Mouse (Mus musculus) frontal cortex, postnatal 10 days (tissue): Measurements from ENCODE around the gene Rnf38.

Source experiments
- DNase-seq, 2 experiments: peaks; one replicate each; pipeline ENCODE4 v3.0.0; 2022; ENCODE audit warnings: low spot score in 2 of 2, mixed read lengths in 1 of 2

The Rnf38 gene

DNA sequence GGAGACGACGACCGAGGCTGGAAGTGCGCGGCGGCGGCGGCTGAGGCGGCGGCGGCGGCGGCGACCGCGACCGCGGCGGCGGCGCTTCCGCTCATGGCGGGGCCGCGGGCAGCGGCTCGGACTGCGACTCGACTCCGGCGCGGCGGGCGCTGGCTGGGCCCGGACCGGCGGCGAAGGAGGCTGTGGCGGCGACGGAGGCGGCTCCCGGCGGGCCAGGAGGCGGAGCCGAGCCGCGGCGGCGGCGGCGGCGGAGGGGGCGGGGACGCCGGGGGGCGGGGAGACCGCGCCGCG, at the start of gene Rnf38:
Gene Rnf38, minus strand, starts transcription at position 77 of the 291 bp plus-strand sequence.
- DNase-seq, result no peak

DNA sequence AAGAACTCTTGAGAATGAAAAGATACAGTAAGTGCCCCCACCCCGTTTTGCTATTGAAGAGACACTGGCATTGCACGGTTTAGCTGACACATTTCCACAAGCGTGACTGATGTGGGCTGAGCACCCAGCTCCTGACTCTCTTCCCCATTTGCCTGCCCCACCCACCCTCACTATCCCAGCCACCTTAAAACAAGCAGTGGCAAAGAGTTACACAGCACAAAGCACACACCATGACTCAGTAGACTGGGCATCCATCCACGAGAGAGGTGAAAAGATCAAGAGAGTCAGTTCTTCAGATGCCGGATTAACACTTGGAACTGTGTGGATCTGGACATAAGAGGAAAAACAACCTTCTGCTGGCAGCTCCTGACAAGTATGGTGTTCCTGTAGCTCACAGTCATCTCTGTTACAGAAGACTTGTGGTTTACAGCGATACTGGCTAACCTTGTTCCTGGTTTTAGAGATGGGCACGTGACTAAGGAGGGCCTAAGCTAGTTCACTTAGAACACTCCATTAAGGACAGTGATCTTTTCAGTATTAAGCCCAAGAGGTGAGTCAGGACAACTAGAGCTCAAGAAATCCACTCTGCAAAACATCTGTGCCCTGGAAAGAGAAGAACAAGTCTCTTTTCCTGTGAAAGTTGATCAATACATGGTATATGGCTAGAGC, 48.1 kb upstream of the Rnf38 start:
- DNase-seq, result no peak

DNA sequence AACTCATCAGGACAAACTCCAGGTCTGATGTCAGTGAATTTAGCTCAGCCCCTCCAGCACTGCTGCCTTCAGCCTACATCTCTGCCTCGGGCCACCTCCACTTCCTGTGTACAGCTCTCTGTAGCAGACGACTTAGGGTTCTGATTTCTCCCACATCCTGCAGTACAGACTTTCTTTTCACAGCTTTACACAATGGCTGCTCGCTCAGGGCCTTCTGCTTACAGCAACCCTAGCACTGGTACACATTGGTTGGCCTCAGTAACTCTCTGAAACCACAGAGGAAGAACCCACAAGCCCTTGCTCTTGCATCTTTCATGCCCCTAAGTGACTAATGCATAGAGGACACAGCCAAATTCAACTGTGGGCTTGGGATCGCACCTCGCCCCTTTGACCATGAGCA, 37.5 kb upstream of the Rnf38 start:
- DNase-seq, result no peak

DNA sequence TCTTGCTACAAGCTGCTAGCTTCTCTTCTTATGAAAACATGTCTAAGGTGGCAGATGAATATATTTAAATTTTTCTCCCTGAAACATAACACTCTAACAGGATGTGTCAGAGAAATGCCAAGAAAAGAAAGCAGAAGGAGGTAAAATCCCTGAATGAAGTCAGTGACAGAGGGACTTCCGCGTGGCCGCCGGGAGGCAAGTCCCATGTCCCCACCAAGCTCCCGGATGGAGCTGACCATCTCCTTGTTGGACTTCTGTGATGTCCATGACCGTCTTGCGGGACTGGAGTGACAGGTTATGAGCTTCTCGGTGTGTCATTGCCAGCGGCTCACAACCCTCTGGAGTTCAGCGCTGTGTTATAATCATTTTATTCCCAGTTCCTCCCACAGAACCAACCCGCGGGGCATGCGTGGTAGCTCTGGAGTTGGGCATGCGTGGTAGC, 35.8 kb upstream of the Rnf38 start:
- no peak for DNase-seq

DNA sequence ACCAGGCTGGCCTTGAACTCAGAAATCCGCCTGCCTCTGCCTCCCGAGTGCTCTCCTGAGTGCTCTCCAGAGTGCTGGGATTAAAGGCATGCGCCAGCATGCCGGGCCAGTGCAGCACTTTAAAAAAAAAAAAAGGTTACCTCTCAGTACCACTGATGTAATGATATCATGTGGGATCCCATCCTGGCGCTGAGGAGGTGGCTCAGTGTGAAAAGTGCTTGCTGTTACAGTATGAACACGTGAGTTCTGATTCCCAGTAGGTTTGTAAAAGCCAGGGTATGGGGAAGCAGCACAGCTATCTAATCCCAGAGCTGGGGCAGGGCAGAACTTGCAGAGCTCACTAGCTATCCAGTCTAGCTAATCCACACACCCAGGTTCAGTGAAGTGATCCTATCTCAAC, 33.8 kb upstream of the Rnf38 start:
- DNase-seq, result no peak

DNA sequence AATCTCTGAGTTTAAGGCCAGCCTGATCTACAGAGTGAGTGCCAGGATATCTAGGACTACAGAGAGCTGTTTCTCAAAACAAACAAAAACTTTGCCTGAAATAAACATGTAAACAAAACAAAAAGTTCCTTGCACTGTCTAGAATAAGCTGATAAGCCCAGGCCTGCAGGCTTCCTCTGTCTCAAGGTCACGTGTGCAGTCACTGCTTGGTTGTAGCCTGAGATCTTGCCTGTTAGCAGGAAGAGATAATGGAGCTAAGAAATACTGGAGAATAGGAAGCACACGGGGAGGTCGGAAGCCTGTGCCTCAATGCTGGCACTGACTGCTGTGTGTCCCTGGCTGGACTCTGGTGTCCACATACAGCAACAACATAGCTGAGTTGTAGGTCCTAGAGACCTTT, 31.9 kb upstream of the Rnf38 start:
- DNase-seq, result no peak

DNA sequence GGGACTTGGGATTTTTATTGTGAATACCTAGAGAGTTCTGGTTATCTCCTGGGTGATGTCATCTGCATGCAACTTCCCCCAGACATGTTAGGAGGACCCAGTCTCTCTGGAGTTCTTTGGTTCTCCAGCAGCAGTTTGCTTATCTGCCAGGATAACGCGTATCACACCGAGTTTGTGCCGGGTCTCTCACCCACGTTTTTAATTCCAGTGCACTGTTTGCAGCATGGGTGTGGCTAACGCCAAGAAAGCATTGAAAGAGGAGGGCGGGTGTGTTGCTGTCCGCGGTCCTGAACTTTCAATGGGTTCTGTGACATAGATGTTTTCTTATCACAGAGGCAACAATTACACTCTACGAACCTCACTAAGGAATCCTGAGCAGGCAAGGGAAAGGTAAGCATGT, 26.7 kb upstream of the Rnf38 start:
- DNase-seq, result no peak

DNA sequence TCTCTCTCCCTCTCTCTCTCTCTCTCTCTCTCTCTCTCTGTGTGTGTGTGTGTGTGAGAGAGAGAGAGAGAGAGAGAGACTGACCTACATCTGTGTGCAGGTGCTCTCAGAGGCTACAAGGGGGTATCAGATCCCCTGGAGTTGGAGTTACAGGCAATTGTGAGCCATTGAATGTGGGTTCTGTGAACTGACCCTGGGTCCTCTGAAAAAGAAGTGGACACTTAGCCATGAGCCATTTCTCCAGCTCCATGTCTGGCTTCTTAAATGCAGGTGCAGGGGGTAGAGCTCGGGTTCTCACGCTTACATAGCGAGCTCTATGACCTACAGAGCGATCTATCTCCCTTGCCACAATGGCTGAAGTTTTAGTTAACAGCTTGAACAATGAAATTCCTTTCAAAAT, 25.5 kb upstream of the Rnf38 start:
- DNase-seq, result no peak

DNA sequence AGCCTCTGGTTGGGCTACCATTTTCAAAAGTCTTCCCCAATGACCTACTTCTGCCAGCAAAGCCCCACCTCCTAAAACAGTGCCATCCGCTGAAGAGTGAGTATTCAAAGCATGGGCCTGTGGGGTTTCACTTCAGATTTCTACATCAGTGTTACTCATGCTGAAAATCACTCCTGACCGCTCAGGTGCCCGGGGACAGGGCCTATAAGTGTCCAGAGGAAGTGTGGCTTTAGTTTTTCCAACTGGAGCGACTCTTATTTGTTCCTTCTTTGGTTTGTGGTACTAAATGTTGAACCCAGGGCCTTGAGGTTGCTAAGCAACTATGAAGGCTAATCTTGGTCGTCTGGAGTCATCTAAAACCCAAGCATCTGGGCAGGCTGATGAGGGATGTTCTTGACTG, 21.0 kb upstream of the Rnf38 start:
- DNase-seq, result no peak

DNA sequence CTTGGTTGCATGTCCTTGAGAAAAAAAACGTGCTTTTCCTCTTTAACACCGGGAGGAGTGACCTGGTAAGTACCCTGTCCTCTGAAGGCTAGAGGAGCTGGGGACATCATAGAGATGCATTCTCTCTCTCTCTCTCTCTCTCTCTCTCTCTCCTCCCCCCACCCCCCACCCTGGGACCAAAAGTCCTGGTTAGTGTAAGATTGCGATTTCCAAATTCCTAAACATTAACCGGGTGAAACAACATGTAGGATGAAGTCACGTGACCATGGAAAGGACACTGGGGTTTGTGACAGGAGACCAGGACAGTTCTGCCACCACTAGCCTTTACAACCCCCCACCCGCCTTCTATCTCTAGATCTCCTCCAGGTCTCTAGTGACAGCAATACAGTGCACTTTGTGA, 19.6 kb upstream of the Rnf38 start:
- DNase-seq, result no peak

DNA sequence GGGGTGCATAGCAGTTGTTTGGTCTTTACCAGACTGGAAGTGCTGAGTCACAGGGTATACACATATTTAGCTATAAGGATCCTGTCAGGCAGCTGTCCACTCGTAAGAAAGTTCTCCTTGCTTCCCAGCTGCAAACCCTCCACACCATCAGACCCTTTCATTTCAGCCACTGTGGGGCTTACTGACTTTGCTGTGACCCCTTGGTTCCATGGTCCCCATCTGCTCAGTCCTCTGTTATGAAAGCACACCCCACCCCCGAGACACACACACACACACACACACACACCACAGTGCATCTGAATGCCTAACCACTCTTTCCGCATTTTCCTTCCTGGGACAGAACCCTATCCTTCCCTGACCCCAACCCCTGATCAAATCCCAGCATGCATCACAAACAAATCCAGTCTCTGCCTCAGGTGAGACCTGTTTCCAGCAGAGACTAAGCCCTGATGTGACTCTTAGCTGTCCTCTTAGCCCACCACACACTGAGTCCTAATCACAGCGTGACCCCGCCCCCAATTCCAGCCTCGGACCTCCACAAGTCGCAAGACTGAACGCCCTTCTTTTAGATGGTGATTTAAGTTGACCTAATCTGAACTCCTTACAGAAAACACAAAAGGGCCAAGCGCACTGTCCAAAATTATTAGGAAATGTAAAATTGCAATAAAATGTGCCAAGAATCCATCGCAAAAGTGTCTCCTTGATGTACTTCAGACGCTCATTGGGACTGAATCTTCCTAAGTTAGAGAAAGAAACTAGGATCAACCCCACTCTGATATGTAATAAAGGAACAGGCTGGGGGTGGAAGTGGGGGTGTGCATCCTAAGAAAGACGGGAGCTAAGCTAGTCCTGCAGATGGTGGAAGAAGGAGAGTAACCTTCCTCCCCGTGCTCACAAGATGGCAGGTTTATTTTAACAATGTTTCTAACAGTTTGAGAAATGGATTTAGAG, 18.7 kb upstream of the Rnf38 start:
- no peak for DNase-seq

DNA sequence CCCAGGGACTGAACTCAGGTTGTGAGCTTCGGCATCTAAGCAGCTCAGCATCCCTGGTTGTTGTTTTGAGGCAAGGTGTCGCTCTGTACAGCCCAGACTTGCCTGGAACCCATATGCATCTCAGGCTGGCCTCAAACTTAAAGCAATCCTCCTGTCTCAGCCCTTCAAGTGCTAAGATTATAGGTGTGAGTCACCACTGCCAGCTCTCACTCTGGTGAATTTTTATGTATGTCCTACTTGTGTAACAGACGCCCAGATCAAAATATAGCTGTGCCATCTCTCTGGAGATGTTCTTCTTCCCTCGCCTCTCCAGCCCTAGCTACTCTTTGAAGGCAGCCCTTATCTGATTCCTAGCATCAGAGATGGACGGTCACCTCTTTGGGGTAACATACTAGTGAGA, 17.9 kb upstream of the Rnf38 start:
- no peak for DNase-seq

DNA sequence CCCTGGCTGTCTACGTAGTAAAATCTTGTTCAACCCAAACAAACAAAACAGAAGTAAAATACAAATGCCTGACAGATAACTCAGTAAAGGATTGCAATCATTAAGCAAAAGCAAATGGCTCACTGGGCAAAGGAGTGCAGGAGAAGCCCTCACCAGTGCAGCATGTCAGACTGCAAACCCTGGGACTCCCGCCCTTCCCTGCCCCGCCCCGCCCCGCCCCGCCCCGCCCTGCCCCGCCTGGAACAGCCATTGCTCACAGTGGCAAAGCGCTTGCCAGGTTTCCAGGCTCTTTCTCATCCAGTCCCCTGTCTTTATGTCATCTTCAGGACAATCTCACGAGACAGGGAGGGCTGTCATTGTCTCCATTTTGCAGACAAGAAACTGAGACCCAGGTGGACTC, 16.1 kb upstream of the Rnf38 start:
- no peak for DNase-seq

DNA sequence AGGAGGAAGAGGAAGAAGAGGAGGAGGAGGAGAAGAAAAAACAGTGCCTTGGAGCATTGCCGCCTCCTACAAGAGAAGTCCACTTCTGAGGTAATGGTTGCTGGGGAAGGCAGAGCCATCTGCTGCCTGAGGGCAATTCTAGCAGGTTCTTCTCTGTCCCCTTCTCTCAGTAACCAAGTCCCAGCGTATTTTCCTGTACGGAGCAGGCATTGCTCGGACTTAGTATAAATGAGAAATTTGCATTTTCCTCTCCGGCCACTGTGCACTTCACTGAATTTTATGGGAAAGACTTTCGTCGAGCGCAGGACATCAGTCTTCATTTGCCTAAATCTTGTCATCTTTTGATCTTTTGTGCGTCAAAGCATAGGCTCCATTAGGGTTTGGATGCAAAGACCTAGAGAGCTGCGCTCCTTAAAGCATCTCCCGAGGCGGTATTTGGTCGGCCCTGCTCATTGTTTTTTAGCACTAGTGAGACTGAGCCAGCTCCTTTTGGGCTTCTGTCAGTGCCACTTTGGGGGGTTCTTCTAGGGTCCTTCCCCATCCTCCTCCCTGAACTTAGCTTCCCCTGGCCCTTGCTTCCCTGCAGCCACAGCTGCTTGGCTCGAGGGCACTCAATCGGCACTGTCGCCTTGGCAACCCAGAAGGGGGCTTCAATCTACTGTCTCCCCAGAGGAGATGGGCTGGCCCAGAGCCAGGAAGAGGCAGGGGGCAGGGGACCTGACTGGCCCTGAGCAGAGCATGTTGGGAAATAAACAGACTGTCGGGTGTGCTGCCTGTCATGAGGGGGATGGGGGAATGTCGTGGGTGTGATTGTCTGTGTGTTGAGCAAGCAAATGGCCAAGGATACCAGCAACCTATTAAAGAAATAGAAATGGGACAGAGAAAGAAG, 13.7 kb upstream of the Rnf38 start:
- peak; percentile 50 to 57 for DNase-seq

DNA sequence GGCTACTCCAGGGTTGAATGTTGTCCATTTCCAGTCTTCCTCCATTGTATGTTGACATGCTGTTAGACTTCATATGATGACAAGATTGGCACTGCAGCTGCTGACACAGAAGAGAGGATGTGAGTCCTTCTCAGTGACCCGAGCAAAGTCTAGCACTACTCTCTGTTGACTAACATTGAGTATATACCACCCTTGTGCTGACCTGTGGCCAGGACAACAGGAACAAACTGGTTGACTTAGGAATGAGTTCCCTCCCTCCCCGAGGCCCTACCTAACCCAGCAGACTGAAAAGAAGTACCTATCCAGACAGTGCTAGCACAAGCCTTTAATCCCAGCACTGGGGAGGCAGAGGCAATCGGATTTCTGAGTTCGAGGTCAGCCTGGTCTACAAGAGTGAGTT, 12.7 kb upstream of the Rnf38 start:
- no peak for DNase-seq

DNA sequence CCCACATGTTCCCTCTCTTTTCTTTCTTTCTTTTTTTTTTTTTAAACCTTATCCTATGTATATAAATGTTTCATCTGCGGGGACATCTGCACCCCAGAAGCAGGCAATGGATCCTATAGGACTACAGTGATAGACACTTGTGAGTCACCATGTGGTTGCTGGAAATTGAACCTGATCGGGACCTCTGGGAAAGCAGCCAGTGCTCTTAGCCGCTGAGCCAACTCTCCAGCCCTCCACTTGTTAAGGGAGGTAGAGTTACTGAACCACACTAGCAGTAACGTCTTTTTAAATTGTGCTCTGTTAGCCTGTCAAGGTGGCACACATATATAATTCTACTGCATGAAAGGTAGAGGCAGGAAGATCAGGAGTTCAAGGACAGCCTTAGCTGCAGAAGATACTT, 8.0 kb upstream of the Rnf38 start:
- DNase-seq, result no peak

DNA sequence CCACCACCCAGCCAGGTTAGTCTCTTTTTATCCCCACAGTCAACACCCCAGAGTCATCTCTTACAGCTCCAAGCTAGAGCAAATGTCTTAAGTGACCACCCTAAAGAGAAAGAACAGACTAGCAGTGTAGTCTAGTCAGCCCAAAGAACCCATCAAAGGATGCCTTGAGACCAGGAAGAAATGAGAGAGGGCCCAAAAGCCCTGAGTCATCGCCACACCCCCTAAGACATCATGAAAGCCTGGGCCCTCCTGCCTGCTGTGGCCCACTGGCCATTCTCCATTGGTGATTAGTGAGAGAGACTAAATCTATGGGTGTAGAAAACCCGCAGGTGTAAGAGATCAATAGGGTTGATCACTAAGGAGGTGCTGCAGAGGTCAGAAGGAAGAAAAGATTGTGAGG, 2.4 kb upstream of the Rnf38 start:
- no peak for DNase-seq

DNA sequence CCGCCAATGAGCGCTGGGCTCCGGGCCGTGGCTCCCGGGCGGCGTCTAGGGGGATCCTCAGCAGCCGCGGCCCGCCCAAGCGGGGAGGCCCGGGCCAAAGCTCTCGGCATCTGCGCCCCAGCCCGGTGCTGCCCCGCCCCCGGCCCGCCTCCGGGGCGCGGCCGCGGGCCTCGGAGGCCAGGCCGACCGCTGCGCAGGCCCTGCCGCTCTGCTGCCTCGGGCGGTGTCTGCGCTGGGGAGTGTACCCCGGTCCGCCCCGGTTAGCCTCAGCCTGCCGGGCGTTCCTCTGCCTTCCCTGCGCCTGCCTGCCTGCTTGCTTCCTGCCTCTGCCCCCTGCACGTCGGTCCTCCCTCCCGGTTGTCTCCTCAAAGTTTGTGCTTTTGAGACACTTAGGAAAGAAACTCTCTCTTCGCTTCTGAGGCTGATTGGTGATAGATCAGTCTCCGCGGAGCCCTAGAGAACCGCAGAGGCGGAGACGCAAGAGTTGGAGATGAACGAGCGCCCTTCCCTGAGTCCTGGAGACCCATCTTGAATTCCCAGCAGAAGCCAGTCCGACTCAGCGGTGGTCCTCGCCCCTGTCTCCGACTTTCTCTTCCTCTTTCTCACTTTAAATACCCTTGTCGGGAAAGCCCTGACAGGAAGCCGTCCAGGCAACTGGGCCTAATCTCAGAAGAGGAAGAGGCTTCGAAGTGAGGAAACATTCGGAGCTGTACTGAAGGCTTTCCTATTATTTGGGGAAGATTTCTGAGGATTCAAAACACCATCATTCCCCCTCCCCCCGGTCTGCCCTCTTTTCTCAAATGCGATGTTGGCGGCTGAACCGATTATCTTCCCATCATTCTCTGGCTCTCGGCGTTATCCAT, 646 bp upstream of the Rnf38 start:
- DNase-seq, result peak; percentile 78 to 84

DNA sequence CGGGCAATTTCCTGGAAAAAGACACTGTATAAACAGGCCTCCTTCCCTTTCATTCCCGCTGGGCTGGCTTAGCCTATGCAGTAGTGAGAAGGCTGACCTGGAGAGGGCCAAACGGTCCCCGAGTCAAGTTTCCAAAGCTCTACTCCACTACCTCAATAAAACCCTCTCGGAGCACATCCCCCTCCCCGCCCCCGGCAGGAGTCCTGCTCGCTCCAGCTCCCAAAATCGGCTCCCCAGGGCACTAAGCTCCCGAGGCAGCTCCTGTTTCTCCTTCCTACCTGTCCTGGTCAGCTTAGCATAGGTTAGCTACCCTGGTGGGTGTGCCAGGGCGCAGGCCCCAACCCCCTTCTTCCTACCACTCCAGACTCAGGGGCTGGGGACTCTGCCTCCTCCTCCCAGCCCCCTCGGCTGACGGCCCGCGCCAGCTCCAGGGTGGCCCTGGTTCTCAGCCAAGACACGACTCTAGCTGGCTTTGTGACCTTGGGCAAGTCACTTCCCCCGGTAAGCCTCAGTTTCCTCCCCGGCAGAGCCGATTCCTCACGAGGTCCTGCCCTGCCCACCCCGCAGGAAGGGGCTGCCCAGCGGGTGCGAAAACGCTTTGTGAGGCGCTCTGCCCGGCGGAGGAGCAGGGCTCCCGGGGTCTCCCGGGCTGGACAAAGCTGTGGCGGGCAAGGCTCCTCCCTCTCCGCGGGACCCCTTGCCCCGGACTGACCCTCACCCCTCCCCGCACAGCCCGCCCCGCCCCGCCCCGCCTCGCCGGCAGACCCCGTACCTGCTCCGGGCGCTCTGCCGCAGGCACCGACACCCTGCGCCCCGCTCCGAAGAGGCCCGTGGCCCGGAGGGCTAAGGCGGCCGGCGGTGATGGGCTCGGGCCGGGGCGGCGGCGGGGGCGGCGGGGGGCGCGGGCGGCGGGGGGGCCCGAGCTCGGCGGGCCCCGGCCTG, 547 bp downstream of the Rnf38 start:
- DNase-seq, result peak; percentile 39 to 47

DNA sequence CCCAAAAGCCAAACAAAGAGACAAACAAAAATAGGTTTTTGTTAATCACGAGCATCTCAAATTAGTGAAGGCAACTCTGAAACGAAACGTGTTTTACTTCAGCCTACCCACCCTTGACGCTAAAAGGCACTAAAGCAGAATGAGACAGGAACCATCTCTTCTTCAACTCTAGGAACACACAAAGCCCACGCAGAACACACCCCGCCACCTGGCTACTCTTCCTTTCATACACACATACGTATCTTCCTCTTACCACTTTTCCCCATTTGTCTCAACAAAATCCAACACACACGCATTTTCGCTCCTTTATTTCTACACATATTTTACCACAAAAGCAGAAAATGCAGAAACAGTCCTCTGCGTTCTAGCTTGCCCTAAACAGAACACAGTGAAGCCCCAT, 8.5 kb downstream of the Rnf38 start:
- no peak for DNase-seq
